ENCODE assay signal across 11 mouse cellular contexts in the genomic region with DNA sequence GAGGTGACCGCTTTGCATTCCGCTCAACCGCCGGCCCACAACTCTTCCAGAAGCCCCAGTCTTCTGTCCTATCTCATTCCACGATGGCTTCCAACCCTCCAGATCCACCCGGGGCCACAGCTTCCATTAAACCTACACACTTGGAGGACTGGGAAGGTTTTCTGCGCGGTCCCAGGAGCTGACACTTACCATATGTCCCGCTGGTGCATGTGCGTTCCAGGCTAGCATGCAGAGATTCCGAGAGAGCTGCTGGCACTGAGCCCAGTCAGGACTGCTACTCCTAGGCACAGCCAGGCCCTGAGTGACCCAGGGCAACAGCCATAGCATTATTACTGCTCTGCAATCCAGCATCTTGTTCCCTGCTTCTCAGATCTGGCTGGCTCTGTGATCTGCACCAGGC. TPM values are rescaled to one million over a fixed set of nuclear protein-coding genes. Genes with fewer than 3 reads are reported as not detected.
DNase-seq lines count a peak whose midpoint lies in the region; ATAC-seq and TF ChIP-seq lines count a peak whose summit lies in the region.
"Had no signal": no experiment of that assay in that cellular context is flagged by ENCODE, and none has a peak within 500 bp of the region (broad histone marks: within the 10 kb centered on the region; RNA-seq: fewer than 3 reads in every experiment).

No protein-coding gene starts in this region.

- 0 out of 2 replicates have a peak, but pooled peaks cover 4% of the 10 kb centered on the region for H3K36me3 ChIP-seq in hindbrain, postnatal 0 days (ENCODE audit: insufficient read depth, low read length)
- H3K36me3 ChIP-seq in hindbrain, embryonic 13.5 days = peaks cover 7% of the 10 kb centered on the region
- no peaks in the 10 kb centered on the region for H3K36me3 ChIP-seq in liver, embryonic 12.5 days

- WGBS in hindbrain, postnatal 0 days = 68% methylated on average over 11 of the region's 11 CpGs
- WGBS in hindbrain, embryonic 13.5 days = 74% methylated on average over 11 of the region's 11 CpGs
- 70% methylated on average over 11 of the region's 11 CpGs for WGBS in liver, embryonic 12.5 days (ENCODE audit: insufficient replicate concordance)

- H3K9ac ChIP-seq in hindbrain, postnatal 0 days (replicated peaks; ENCODE audit: low read length) = no peak overlapping the region
- H3K9ac ChIP-seq in hindbrain, embryonic 13.5 days = no peak overlapping the region; the same call in 1 of the 2 replicates
- no peak overlapping the region for H3K9ac ChIP-seq in liver, embryonic 12.5 days

- no peaks in the 10 kb centered on the region for H3K9me3 ChIP-seq in hindbrain, postnatal 0 days (ENCODE audit: low read length)
- H3K9me3 ChIP-seq in hindbrain, embryonic 13.5 days = no peaks in the 10 kb centered on the region
- H3K9me3 ChIP-seq in liver, embryonic 12.5 days (replicated peaks) = no peaks in the 10 kb centered on the region

- no peak overlapping the region; the same call in 1 of the 2 replicates for H3K27ac ChIP-seq in hindbrain, postnatal 0 days
- H3K27ac ChIP-seq in hindbrain, embryonic 13.5 days = no peak overlapping the region
- H3K27ac ChIP-seq in liver, embryonic 12.5 days = no peak overlapping the region
- no peak overlapping the region for H3K27ac ChIP-seq in left cerebral cortex, adult 2 months
- H3K27ac ChIP-seq: layer of hippocampus, adult 2 months had no signal

- peak; percentile 17 for DNase-seq in hindbrain, postnatal 0 days (ENCODE audit: low spot score)
- DNase-seq in ZHBTc4 (ENCODE audit: low read depth, low spot score) = peak; percentile 45
- peak; percentile 74 to 75 for DNase-seq in cerebellum, postnatal 10 days
- DNase-seq in urinary bladder, postnatal 14 days (ENCODE audit: low spot score) = no peak
- DNase-seq in left cerebral cortex, postnatal 36 days (ENCODE audit: low spot score in 2 of 2) = no peak
- DNase-seq in left cerebral cortex, adult 2 months (ENCODE audit: extremely low spot score in 1 of 2, low spot score in 2 of 2) = no peak

- peaks cover 5% of the 10 kb centered on the region; the same call in 1 of the 2 replicates for H3K4me1 ChIP-seq in hindbrain, postnatal 0 days (ENCODE audit: insufficient read depth, low read length)
- peaks cover 20% of the 10 kb centered on the region for H3K4me1 ChIP-seq in hindbrain, embryonic 13.5 days (replicated peaks)
- peaks cover 12% of the 10 kb centered on the region for H3K4me1 ChIP-seq in liver, embryonic 12.5 days

- no peak for ATAC-seq in hindbrain, postnatal 0 days
- no peak for ATAC-seq in hindbrain, embryonic 13.5 days (ENCODE audit: low FRiP score)
- ATAC-seq in liver, embryonic 12.5 days = peak; percentile 24

- intact Hi-C loops in left cerebral cortex, postnatal 36 days (cut with DNase I) = no loop called here
- intact Hi-C loops in left cerebral cortex, adult 2 months (cut with DNase I) = no loop called here

- H3K27me3 ChIP-seq in hindbrain, postnatal 0 days (ENCODE audit: insufficient read depth, low read length) = no peaks in the 10 kb centered on the region
- no peaks in the 10 kb centered on the region for H3K27me3 ChIP-seq in hindbrain, embryonic 13.5 days
- H3K27me3 ChIP-seq in liver, embryonic 12.5 days (replicated peaks) = no peaks in the 10 kb centered on the region

- TF ChIP-seq CTCF in hindbrain, postnatal 0 days (IDR thresholded peaks at IDR 0.05; ENCODE audit: low read depth) = no peak
- TF ChIP-seq CTCF in left cerebral cortex, adult 2 months (IDR thresholded peaks at IDR 0.05) = no peak

- H3K4me3 ChIP-seq in hindbrain, postnatal 0 days (ENCODE audit: low read length) = no peak overlapping the region
- no peak overlapping the region for H3K4me3 ChIP-seq in hindbrain, embryonic 13.5 days
- no peak overlapping the region for H3K4me3 ChIP-seq in liver, embryonic 12.5 days
- H3K4me3 ChIP-seq in left cerebral cortex, adult 2 months = no peak overlapping the region
- H3K4me3 ChIP-seq: layer of hippocampus, adult 2 months had no signal

- no peak overlapping the region for H3K4me2 ChIP-seq in hindbrain, postnatal 0 days (ENCODE audit: low read depth, low read length)
- no peak overlapping the region for H3K4me2 ChIP-seq in hindbrain, embryonic 13.5 days
- H3K4me2 ChIP-seq in liver, embryonic 12.5 days = no peak overlapping the region

RNA-seq across cellular contexts. Expression of gene Il23a, which starts 0.9 kb away (rescaled TPM):
- total RNA-seq in hindbrain, postnatal 0 days (2014; rRNA removed) = 0.50 TPM in 1 of 2 replicates, not detected in the other
- 0.35 and 0.73 TPM in 2 replicates for polyA plus RNA-seq in hindbrain, postnatal 0 days (2015; fragmentation: Nextera tagmentation; extraction: Ambion mirVana)
- 0.10 TPM in 1 of 2 replicates, not detected in the other for polyA plus RNA-seq in hindbrain, embryonic 13.5 days (2015; fragmentation: Nextera tagmentation; extraction: Ambion mirVana)
- polyA plus RNA-seq in liver, embryonic 12.5 days (2016; fragmentation: Nextera tagmentation; extraction: Ambion mirVana) = not detected in 2 replicates
- total RNA-seq in left cerebral cortex, postnatal 36 days (2021) = under 1 TPM; 0.27 to 0.29 TPM
- total RNA-seq in left cerebral cortex, adult 2 months (2021) = not detected

RNA-seq across cellular contexts. Expression of gene Pan2, which starts 5.5 kb away (rescaled TPM):
- total RNA-seq in hindbrain, postnatal 0 days (2014; rRNA removed) = 21.2 and 25.2 TPM in 2 replicates
- polyA plus RNA-seq in hindbrain, postnatal 0 days (2015; fragmentation: Nextera tagmentation; extraction: Ambion mirVana) = 14.3 and 16.4 TPM in 2 replicates
- 25.3 and 25.8 TPM in 2 replicates for polyA plus RNA-seq in hindbrain, embryonic 13.5 days (2015; fragmentation: Nextera tagmentation; extraction: Ambion mirVana)
- polyA plus RNA-seq in liver, embryonic 12.5 days (2016; fragmentation: Nextera tagmentation; extraction: Ambion mirVana) = 17.9 and 18.3 TPM in 2 replicates
- total RNA-seq in left cerebral cortex, postnatal 36 days (2021) = 10 to 100 TPM; 11.3 to 17.2 TPM
- total RNA-seq in left cerebral cortex, adult 2 months (2021) = 10 to 100 TPM; 15.8 TPM

RNA-seq across cellular contexts. Expression of gene Cnpy2, which starts 24.6 kb away (rescaled TPM):
- 42.9 and 73.3 TPM in 2 replicates for total RNA-seq in hindbrain, postnatal 0 days (2014; rRNA removed)
- polyA plus RNA-seq in hindbrain, postnatal 0 days (2015; fragmentation: Nextera tagmentation; extraction: Ambion mirVana) = 186 and 189 TPM in 2 replicates
- polyA plus RNA-seq in hindbrain, embryonic 13.5 days (2015; fragmentation: Nextera tagmentation; extraction: Ambion mirVana) = 227 and 228 TPM in 2 replicates
- polyA plus RNA-seq in liver, embryonic 12.5 days (2016; fragmentation: Nextera tagmentation; extraction: Ambion mirVana) = 107 and 114 TPM in 2 replicates
- 10 to 100 TPM; 62.9 to 74.4 TPM for total RNA-seq in left cerebral cortex, postnatal 36 days (2021)
- total RNA-seq in left cerebral cortex, adult 2 months (2021) = 10 to 100 TPM; 66.8 to 67.5 TPM

RNA-seq across cellular contexts. Expression of gene Stat2, which starts 27.3 kb away (rescaled TPM):
- 7.5 and 8.5 TPM in 2 replicates for total RNA-seq in hindbrain, postnatal 0 days (2014; rRNA removed)
- 9.7 and 12.8 TPM in 2 replicates for polyA plus RNA-seq in hindbrain, postnatal 0 days (2015; fragmentation: Nextera tagmentation; extraction: Ambion mirVana)
- polyA plus RNA-seq in hindbrain, embryonic 13.5 days (2015; fragmentation: Nextera tagmentation; extraction: Ambion mirVana) = 21.4 and 22.6 TPM in 2 replicates
- polyA plus RNA-seq in liver, embryonic 12.5 days (2016; fragmentation: Nextera tagmentation; extraction: Ambion mirVana) = 8.4 and 8.8 TPM in 2 replicates
- 10 to 100 TPM; 24.0 to 35.6 TPM for total RNA-seq in left cerebral cortex, postnatal 36 days (2021)
- 10 to 100 TPM; 29.2 to 31.5 TPM for total RNA-seq in left cerebral cortex, adult 2 months (2021)

RNA-seq across cellular contexts. Expression of gene Apof, which starts 29.2 kb away (rescaled TPM):
- total RNA-seq in hindbrain, postnatal 0 days (2014; rRNA removed) = 0.50 TPM in 1 of 2 replicates, not detected in the other
- polyA plus RNA-seq in hindbrain, postnatal 0 days (2015; fragmentation: Nextera tagmentation; extraction: Ambion mirVana) = 0.23 and 0.41 TPM in 2 replicates
- polyA plus RNA-seq in hindbrain, embryonic 13.5 days (2015; fragmentation: Nextera tagmentation; extraction: Ambion mirVana) = not detected in 2 replicates
- 27.2 and 28.2 TPM in 2 replicates for polyA plus RNA-seq in liver, embryonic 12.5 days (2016; fragmentation: Nextera tagmentation; extraction: Ambion mirVana)
- total RNA-seq in left cerebral cortex, postnatal 36 days (2021) = not detected
- not detected for total RNA-seq in left cerebral cortex, adult 2 months (2021)
- total RNA-seq: layer of hippocampus, adult 2 months; MEL had no signal
- polyA plus RNA-seq: neural tube, embryonic 14.5 days had no signal

Comparison
In these comparisons a context has a peak if more than half of its experiments do, and no peak if none do; other contexts are left out.
1. DNase-seq: peak in hindbrain, postnatal 0 days (single experiment), ZHBTc4 (single experiment) and cerebellum, postnatal 10 days (2 of 2); none in urinary bladder, postnatal 14 days (single experiment), left cerebral cortex, postnatal 36 days (0 of 2) and left cerebral cortex, adult 2 months (0 of 2).